Mouse (Mus musculus): ENCODE measurements at regions not wholly inside any gene's neighbourhood (a gene's known extent, or its start where the extent isn't known, plus 50 kb on each side); places are given as distances from the start of the nearest gene placed in this dataset.

DNA sequence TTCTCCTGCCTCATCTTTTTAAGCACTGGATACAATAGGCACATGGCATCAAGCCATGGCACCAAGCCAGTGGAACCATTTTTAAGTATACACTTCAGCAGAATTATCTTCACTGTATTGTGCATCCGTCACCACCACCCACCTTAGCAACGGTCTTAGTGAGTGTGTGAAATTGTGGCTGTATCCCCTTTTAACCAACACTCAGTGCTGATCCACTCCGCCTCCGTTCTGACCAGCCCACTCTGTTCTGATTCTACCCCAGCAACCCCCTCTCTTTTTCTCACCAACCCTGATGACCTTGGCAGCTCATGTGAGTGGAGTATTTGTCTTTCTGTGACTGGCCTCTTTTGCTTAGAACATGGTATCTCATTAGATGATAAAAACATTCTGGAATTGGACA lies 662.2 kb downstream of the Zfp706 start:
- H3K27me3 ChIP-seq (ENCODE audit: control insufficient read depth, insufficient read depth, low read length) = no peaks in the 10 kb centered on the region
- H3K27ac ChIP-seq (ENCODE audit: low read length) = no peak overlapping the region
- no peak overlapping the region for H3K4me2 ChIP-seq (ENCODE audit: low read depth, low read length)
- H3K9ac ChIP-seq (ENCODE audit: low read length) = no peak overlapping the region
- peak; percentile 46 for ATAC-seq (replicated peaks; ENCODE audit: extremely low read depth, insufficient read depth, low FRiP score)
- H3K4me1 ChIP-seq (ENCODE audit: control insufficient read depth, insufficient read depth, low read length) = peaks cover 16% of the 10 kb centered on the region
- no peak overlapping the region for H3K4me3 ChIP-seq (ENCODE audit: low read length)
- H3K36me3 ChIP-seq (ENCODE audit: control insufficient read depth, insufficient read depth) = no peaks in the 10 kb centered on the region
- 37% methylated on average over 4 of the region's 4 CpGs for WGBS
- H3K9me3 ChIP-seq (replicated peaks; ENCODE audit: control insufficient read depth, low read length) = no peaks in the 10 kb centered on the region

- ATAC-seq (replicated peaks; ENCODE audit: extremely low read depth, insufficient read depth, low FRiP score) = no peak
- 80% methylated on average over 5 of the region's 5 CpGs for WGBS
- Histone ChIP-seq H3K4me1 (ENCODE audit: control insufficient read depth, insufficient read depth, low read length) (0 out of 2 replicates have a peak, but pooled peaks cover 5% of the 10 kb centered on the region), H3K36me3 (ENCODE audit: control insufficient read depth, insufficient read depth) (no peaks in the 10 kb centered on the region), H3K9ac (ENCODE audit: low read length) (no peak overlapping the region), H3K27me3 (ENCODE audit: control insufficient read depth, insufficient read depth, low read length) (no peaks in the 10 kb centered on the region), H3K4me2 (ENCODE audit: low read depth, low read length) (no peak overlapping the region), H3K4me3 (ENCODE audit: low read length) (no peak overlapping the region), H3K27ac (ENCODE audit: low read length) (no peak overlapping the region), H3K9me3 (replicated peaks; ENCODE audit: control insufficient read depth, low read length) (no peaks in the 10 kb centered on the region)
These were observed 667.5 kb downstream of the Zfp706 start for GRCm38 (mm10) chr15:36339971-36340550.

- no peaks in the 10 kb centered on the region for H3K27me3 ChIP-seq (ENCODE audit: control insufficient read depth, insufficient read depth, low read length)
- H3K4me1 ChIP-seq (ENCODE audit: control insufficient read depth, insufficient read depth, low read length) = 0 out of 2 replicates have a peak, but pooled peaks cover 5% of the 10 kb centered on the region
- WGBS = 77% methylated on average over 2 of the region's 2 CpGs
- no peak overlapping the region for H3K27ac ChIP-seq (ENCODE audit: low read length)
- no peak overlapping the region for H3K4me2 ChIP-seq (ENCODE audit: low read depth, low read length)
- H3K9me3 ChIP-seq (replicated peaks; ENCODE audit: control insufficient read depth, low read length) = no peaks in the 10 kb centered on the region
- no peaks in the 10 kb centered on the region for H3K36me3 ChIP-seq (ENCODE audit: control insufficient read depth, insufficient read depth)
- H3K9ac ChIP-seq (ENCODE audit: low read length) = no peak overlapping the region
- ATAC-seq (replicated peaks; ENCODE audit: extremely low read depth, insufficient read depth, low FRiP score) = no peak
- H3K4me3 ChIP-seq (ENCODE audit: low read length) = no peak overlapping the region
These were observed 668.8 kb downstream of the Zfp706 start for GRCm38 (mm10) chr15:36338766-36339165.

- 0 out of 2 replicates have a peak, but pooled peaks cover 4% of the 10 kb centered on the region for H3K4me1 ChIP-seq (ENCODE audit: control insufficient read depth, insufficient read depth, low read length)
- no peaks in the 10 kb centered on the region for H3K27me3 ChIP-seq (ENCODE audit: control insufficient read depth, insufficient read depth, low read length)
- no peak overlapping the region for H3K4me2 ChIP-seq (ENCODE audit: low read depth, low read length)
- H3K27ac ChIP-seq (ENCODE audit: low read length) = no peak overlapping the region
- no peaks in the 10 kb centered on the region for H3K36me3 ChIP-seq (ENCODE audit: control insufficient read depth, insufficient read depth)
- no peak overlapping the region for H3K9ac ChIP-seq (ENCODE audit: low read length)
- WGBS = 50% methylated on average over 2 of the region's 2 CpGs
- H3K9me3 ChIP-seq (replicated peaks; ENCODE audit: control insufficient read depth, low read length) = no peaks in the 10 kb centered on the region
- H3K4me3 ChIP-seq (ENCODE audit: low read length) = no peak overlapping the region
- no peak for ATAC-seq (replicated peaks; ENCODE audit: extremely low read depth, insufficient read depth, low FRiP score)
These were observed 670.7 kb downstream of the Zfp706 start for GRCm38 (mm10) chr15:36336857-36337256.

DNA sequence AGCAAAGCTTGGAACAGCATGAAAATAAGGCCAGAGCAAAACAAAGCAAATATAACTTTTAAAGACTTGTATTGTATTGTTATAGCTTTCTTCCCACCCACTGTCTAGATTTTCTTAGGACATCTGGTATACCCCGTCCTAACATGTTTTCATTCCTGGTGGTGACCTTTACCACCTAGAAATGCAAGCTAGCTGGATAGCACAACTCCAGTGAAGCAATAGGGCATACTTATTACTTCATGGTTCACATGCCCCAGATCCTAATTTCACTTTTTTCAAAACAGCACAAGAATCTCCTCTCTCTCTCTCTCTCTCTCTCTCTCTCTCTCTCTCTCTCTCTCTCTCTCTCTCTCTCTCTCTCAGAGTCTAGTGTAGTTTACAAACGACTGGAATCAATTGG lies 672.5 kb downstream of the Zfp706 start:
- no peak overlapping the region for H3K27ac ChIP-seq (ENCODE audit: low read length)
- H3K4me3 ChIP-seq (ENCODE audit: low read length) = no peak overlapping the region
- no peaks in the 10 kb centered on the region for H3K9me3 ChIP-seq (replicated peaks; ENCODE audit: control insufficient read depth, low read length)
- 0 out of 2 replicates have a peak, but pooled peaks cover 4% of the 10 kb centered on the region for H3K4me1 ChIP-seq (ENCODE audit: control insufficient read depth, insufficient read depth, low read length)
- WGBS = 73% methylated on average over 2 of the region's 2 CpGs
- no peaks in the 10 kb centered on the region for H3K36me3 ChIP-seq (ENCODE audit: control insufficient read depth, insufficient read depth)
- H3K27me3 ChIP-seq (ENCODE audit: control insufficient read depth, insufficient read depth, low read length) = no peaks in the 10 kb centered on the region
- no peak overlapping the region for H3K9ac ChIP-seq (ENCODE audit: low read length)
- no peak for ATAC-seq (replicated peaks; ENCODE audit: extremely low read depth, insufficient read depth, low FRiP score)
- no peak overlapping the region for H3K4me2 ChIP-seq (ENCODE audit: low read depth, low read length)

GRCm38 (mm10) chr15:36334436-36335113 lies 673.0 kb downstream of the Zfp706 start:
- no peak overlapping the region for H3K27ac ChIP-seq (ENCODE audit: low read length)
- 0 out of 2 replicates have a peak, but pooled peaks cover 4% of the 10 kb centered on the region for H3K4me1 ChIP-seq (ENCODE audit: control insufficient read depth, insufficient read depth, low read length)
- no peak overlapping the region for H3K4me3 ChIP-seq (ENCODE audit: low read length)
- no peaks in the 10 kb centered on the region for H3K36me3 ChIP-seq (ENCODE audit: control insufficient read depth, insufficient read depth)
- no peak for ATAC-seq (replicated peaks; ENCODE audit: extremely low read depth, insufficient read depth, low FRiP score)
- H3K9me3 ChIP-seq (replicated peaks; ENCODE audit: control insufficient read depth, low read length) = no peaks in the 10 kb centered on the region
- no peak overlapping the region for H3K9ac ChIP-seq (ENCODE audit: low read length)
- 65% methylated on average over 9 of the region's 9 CpGs for WGBS
- no peaks in the 10 kb centered on the region for H3K27me3 ChIP-seq (ENCODE audit: control insufficient read depth, insufficient read depth, low read length)
- H3K4me2 ChIP-seq (ENCODE audit: low read depth, low read length) = no peak overlapping the region

- Histone ChIP-seq H3K27me3 (ENCODE audit: control insufficient read depth, insufficient read depth, low read length) (no peaks in the 10 kb centered on the region), H3K9ac (ENCODE audit: low read length) (no peak overlapping the region), H3K4me2 (ENCODE audit: low read depth, low read length) (no peak overlapping the region), H3K4me3 (ENCODE audit: low read length) (no peak overlapping the region), H3K27ac (ENCODE audit: low read length) (no peak overlapping the region), H3K9me3 (replicated peaks; ENCODE audit: control insufficient read depth, low read length) (no peaks in the 10 kb centered on the region), H3K36me3 (ENCODE audit: control insufficient read depth, insufficient read depth) (no peaks in the 10 kb centered on the region), H3K4me1 (ENCODE audit: control insufficient read depth, insufficient read depth, low read length) (0 out of 2 replicates have a peak, but pooled peaks cover 3% of the 10 kb centered on the region)
- no peak for ATAC-seq (replicated peaks; ENCODE audit: extremely low read depth, insufficient read depth, low FRiP score)
- 44% methylated on average over 1 of the region's 1 CpGs for WGBS
These were observed 673.7 kb downstream of the Zfp706 start for GRCm38 (mm10) chr15:36333857-36334256.

- Histone ChIP-seq H3K27me3 (ENCODE audit: control insufficient read depth, insufficient read depth, low read length) (no peaks in the 10 kb centered on the region), H3K4me2 (ENCODE audit: low read depth, low read length) (no peak overlapping the region), H3K9me3 (replicated peaks; ENCODE audit: control insufficient read depth, low read length) (no peaks in the 10 kb centered on the region), H3K9ac (ENCODE audit: low read length) (no peak overlapping the region), H3K27ac (ENCODE audit: low read length) (no peak overlapping the region), H3K36me3 (ENCODE audit: control insufficient read depth, insufficient read depth) (no peaks in the 10 kb centered on the region), H3K4me1 (ENCODE audit: control insufficient read depth, insufficient read depth, low read length) (0 out of 2 replicates have a peak, but pooled peaks cover 2% of the 10 kb centered on the region), H3K4me3 (ENCODE audit: low read length) (no peak overlapping the region)
- WGBS = 57% methylated on average over 3 of the region's 3 CpGs
- ATAC-seq (replicated peaks; ENCODE audit: extremely low read depth, insufficient read depth, low FRiP score) = no peak
These were observed 674.3 kb downstream of the Zfp706 start for GRCm38 (mm10) chr15:36333265-36333664.

All from heart, embryonic 16.5 days (tissue).